Mouse (Mus musculus) liver, adult 2 months (tissue): ENCODE data around the gene Ralgapa2.

ENCODE experiments used
- CTCF ChIP-seq: fragments of 200-500 bp; IDR thresholded peaks from 2 replicates; pipeline ENCODE4 v1.5.1; 2011; ENCODE audit warnings: low read depth, low read length, control low read depth
- POLR2A ChIP-seq: fragments of 200-500 bp; IDR thresholded peaks from 2 replicates; pipeline ENCODE4 v1.6.1; 2011; ENCODE audit warnings: low read length, control low read depth; ENCODE audit not compliant: insufficient read depth; ENCODE audit errors: extremely low read depth

GRCm38 (mm10) chr2:146423032-146423691 is 89.0 kb downstream of the Ralgapa2 start:
- no peak for TF ChIP-seq CTCF
- no peak for TF ChIP-seq POLR2A
